Mouse (Mus musculus) midbrain, postnatal 0 days (tissue): ENCODE data around the gene Spop. TPM values are rescaled to one million over a fixed set of nuclear protein-coding genes. Genes with fewer than 3 reads are reported as not detected.
A peak's percentile ranks its signal among the peaks of the same experiment; 100 is the strongest.

Source experiments
- ATAC-seq: fragments of 200-750 bp; cut with Nextera tagmentation; 2 replicates; pipeline ENCODE4 v1.8.0; 2017; ENCODE audit warnings: moderate number of reproducible peaks, mild to moderate bottlenecking, moderate TSS enrichment, moderate library complexity; ENCODE audit not compliant: low FRiP score
- DNase-seq: peaks from one replicate; pipeline ENCODE4 v3.0.0-alpha.2; 2015; ENCODE audit warnings: low spot score
- H3K27ac ChIP-seq: fragments of 300-500 bp; sonication (generic); 2 replicates; pipeline ENCODE4 v1.5.1; 2014; ENCODE audit warnings: low read depth, mild to moderate bottlenecking, low read length, mixed read lengths
- H3K27me3 ChIP-seq: fragments of 300-500 bp; sonication (generic); 2 replicates; pipeline ENCODE4 v1.6.1; 2014; ENCODE audit warnings: low read length, control low read depth, mixed read lengths; ENCODE audit not compliant: insufficient read depth
- H3K36me3 ChIP-seq: fragments of 300-500 bp; sonication (generic); 2 replicates; pipeline ENCODE4 v1.6.1; 2014; ENCODE audit warnings: low read length, control low read depth, mixed read lengths; ENCODE audit not compliant: insufficient read depth
- H3K4me1 ChIP-seq: fragments of 300-500 bp; sonication (generic); 2 replicates; pipeline ENCODE4 v1.6.1; 2014; ENCODE audit warnings: mild to moderate bottlenecking, control low read depth, antibody characterized with exemption, low read length, mixed read lengths; ENCODE audit not compliant: insufficient read depth
- H3K4me2 ChIP-seq: fragments of 300-500 bp; sonication (generic); 2 replicates; pipeline ENCODE4 v1.6.1; 2014; ENCODE audit warnings: low read depth, mild to moderate bottlenecking, low read length, mixed read lengths; ENCODE audit not compliant: poor library complexity, severe bottlenecking
- H3K4me3 ChIP-seq: fragments of 300-500 bp; sonication (generic); 2 replicates; pipeline ENCODE4 v1.5.1; 2014; ENCODE audit warnings: low read depth, mild to moderate bottlenecking, low read length, moderate library complexity
- H3K9ac ChIP-seq: fragments of 300-500 bp; sonication (generic); replicated peaks from 2 replicates; pipeline ENCODE4 v1.6.1; 2014; ENCODE audit warnings: mild to moderate bottlenecking, low read length, moderate library complexity, mixed read lengths; ENCODE audit not compliant: poor library complexity, severe bottlenecking
- H3K9me3 ChIP-seq: fragments of 300-500 bp; sonication (generic); 2 replicates; pipeline ENCODE4 v1.6.1; 2016; ENCODE audit warnings: low read length, control low read depth
- CTCF ChIP-seq: IDR thresholded peaks from 2 replicates; pipeline ENCODE4 v1.5.1; 2016; ENCODE audit warnings: antibody characterized with exemption, mild to moderate bottlenecking
- WGBS: fragments of 180-500 bp; shearing (Covaris S2); extraction: QIAGEN DNeasy Blood & Tissue Kit; methylation state at CpG from one replicate; pipeline ENCODE4 v1.1.7; 2014; 5-methylcytosine and 5-hydroxymethylcytosine counted together
- polyA plus RNA-seq: library from polyadenylated mRNA; unstranded; fragments of >200 nt; fragmentation: Nextera tagmentation; extraction: Ambion mirVana; gene quantifications from 2 replicates; pipeline ENCODE4 v1.2.1, GENCODE M21; 2015
- total RNA-seq: library from RNA; depleted of rRNA; stranded (reverse); fragments of >200 nt; gene quantifications from 2 replicates; pipeline ENCODE4 v1.2.3, GENCODE M21; 2014

Spop gene
- total and polyA plus RNA-seq, 2 experiments from 2014 or later = 54.3 to 231 TPM

DNA sequence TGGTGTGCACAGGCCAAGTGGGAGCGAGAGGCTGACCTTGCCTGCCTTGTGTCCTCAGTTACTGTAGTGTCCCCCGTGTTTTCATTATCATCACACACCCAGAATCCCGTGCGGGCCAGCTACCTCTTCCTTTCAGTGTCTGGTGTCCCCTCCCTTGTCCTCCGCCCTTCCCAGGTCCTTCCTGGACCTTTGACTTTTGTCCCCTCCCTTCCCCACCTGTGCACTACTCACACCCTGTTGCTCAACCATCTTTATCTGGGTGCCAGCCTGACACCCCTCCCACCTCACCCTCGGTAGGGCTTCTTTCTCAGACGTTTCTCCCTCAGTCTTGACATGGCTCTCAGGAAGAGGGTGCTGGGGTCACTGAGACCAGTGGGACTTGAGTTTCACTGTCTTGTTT is 26.5 kb upstream of the Spop start:
- 89% methylated on average over 7 of the region's 7 CpGs for WGBS
- Histone ChIP-seq H3K4me1 (peaks cover 3% of the 10 kb centered on the region; the same call in 1 of the 2 replicates), H3K9ac (no peak overlapping the region), H3K4me2 (no peak overlapping the region), H3K27ac (no peak overlapping the region), H3K27me3 (no peaks in the 10 kb centered on the region), H3K4me3 (no peak overlapping the region), H3K36me3 (peaks cover 40% of the 10 kb centered on the region), H3K9me3 (no peaks in the 10 kb centered on the region)
- DNase-seq (no peak), ATAC-seq (no peak)
- TF ChIP-seq CTCF = no peak

- peaks cover 40% of the 10 kb centered on the region for H3K36me3 ChIP-seq
- H3K9me3 ChIP-seq = no peaks in the 10 kb centered on the region
- H3K27ac ChIP-seq = no peak overlapping the region
- peak; percentile 71 for TF ChIP-seq CTCF
- ATAC-seq (no peak), DNase-seq (peak; percentile 70)
- H3K27me3 ChIP-seq = no peaks in the 10 kb centered on the region
- 67% methylated on average over 3 of the region's 3 CpGs for WGBS
- H3K4me1 ChIP-seq = peaks cover 7% of the 10 kb centered on the region; the same call in 1 of the 2 replicates
- H3K9ac ChIP-seq = no peak overlapping the region
- H3K4me3 ChIP-seq = no peak overlapping the region
- H3K4me2 ChIP-seq = no peak overlapping the region
These were observed 24.9 kb upstream of the Spop start for GRCm38 (mm10) chr11:95389006-95389405.

DNA sequence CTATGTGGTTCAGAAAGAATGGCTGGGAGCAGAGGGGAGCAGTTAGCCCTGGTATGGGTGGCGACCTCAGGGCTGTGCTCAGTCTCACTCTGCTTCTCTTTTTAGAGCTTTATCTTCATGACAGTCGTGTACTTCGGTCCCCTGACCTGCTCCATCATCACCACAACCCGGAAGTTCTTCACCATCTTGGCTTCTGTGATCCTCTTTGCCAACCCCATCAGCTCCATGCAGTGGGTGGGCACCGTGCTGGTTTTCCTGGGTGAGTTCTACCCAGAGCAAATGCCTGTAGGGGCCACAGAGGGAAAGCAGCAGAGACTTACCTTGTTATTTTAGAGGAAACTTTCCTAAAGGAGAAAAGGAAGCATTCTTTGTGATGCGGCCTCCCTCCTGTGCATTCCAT is 23.5 kb upstream of the Spop start:
- H3K9me3 ChIP-seq = no peaks in the 10 kb centered on the region
- DNase-seq = no peak
- H3K4me1 ChIP-seq = peaks cover 7% of the 10 kb centered on the region; the same call in 1 of the 2 replicates
- ATAC-seq = no peak
- H3K27ac ChIP-seq = no peak overlapping the region
- no peak overlapping the region for H3K4me3 ChIP-seq
- H3K9ac ChIP-seq = no peak overlapping the region
- no peaks in the 10 kb centered on the region for H3K27me3 ChIP-seq
- 96% methylated on average over 6 of the region's 6 CpGs for WGBS
- H3K4me2 ChIP-seq = no peak overlapping the region
- peaks cover 40% of the 10 kb centered on the region for H3K36me3 ChIP-seq
- no peak for TF ChIP-seq CTCF

- ATAC-seq (no peak), DNase-seq (no peak)
- Histone ChIP-seq H3K4me2 (no peak overlapping the region), H3K27ac (no peak overlapping the region), H3K36me3 (peaks cover 40% of the 10 kb centered on the region), H3K9me3 (no peaks in the 10 kb centered on the region), H3K4me3 (no peak overlapping the region), H3K4me1 (0 out of 2 replicates have a peak, but pooled peaks cover 4% of the 10 kb centered on the region), H3K27me3 (no peaks in the 10 kb centered on the region), H3K9ac (no peak overlapping the region)
- WGBS = 58% methylated on average over 4 of the region's 4 CpGs
- no peak for TF ChIP-seq CTCF
These were observed 22.7 kb upstream of the Spop start for GRCm38 (mm10) chr11:95391201-95391600.

- no peak for TF ChIP-seq CTCF
- H3K9me3 ChIP-seq = no peaks in the 10 kb centered on the region
- H3K36me3 ChIP-seq = peaks cover 40% of the 10 kb centered on the region
- no peak overlapping the region for H3K4me2 ChIP-seq
- no peak overlapping the region for H3K4me3 ChIP-seq
- 0 out of 2 replicates have a peak, but pooled peaks cover 4% of the 10 kb centered on the region for H3K4me1 ChIP-seq
- no peak for ATAC-seq
- H3K9ac ChIP-seq = no peak overlapping the region
- no peak overlapping the region for H3K27ac ChIP-seq
- WGBS = 70% methylated on average over 5 of the region's 5 CpGs
- no peak for DNase-seq
- no peaks in the 10 kb centered on the region for H3K27me3 ChIP-seq
These were observed 22.1 kb upstream of the Spop start for GRCm38 (mm10) chr11:95391743-95392142.

- Histone ChIP-seq H3K4me3 (no peak overlapping the region), H3K27me3 (no peaks in the 10 kb centered on the region), H3K9me3 (no peaks in the 10 kb centered on the region), H3K4me2 (no peak overlapping the region), H3K4me1 (0 out of 2 replicates have a peak, but pooled peaks cover 4% of the 10 kb centered on the region), H3K9ac (no peak overlapping the region), H3K27ac (no peak overlapping the region), H3K36me3 (peaks cover 38% of the 10 kb centered on the region)
- ATAC-seq (peak; percentile 75), DNase-seq (peak; percentile 91)
- WGBS = 25% methylated on average over 7 of the region's 7 CpGs
- TF ChIP-seq CTCF = no peak
These were observed 21.6 kb upstream of the Spop start for GRCm38 (mm10) chr11:95392223-95392667.
